Mouse (Mus musculus) liver, adult (tissue): ENCODE measurements around the gene Etnppl.

ENCODE experiments used
- GATA4 ChIP-seq: IDR thresholded peaks from 2 replicates; pipeline ENCODE4 v1.6.1; 2014; ENCODE audit warnings: mild to moderate bottlenecking, low read length; ENCODE audit not compliant: insufficient replicate concordance

The Etnppl gene

GRCm38 (mm10) chr3:130617439-130617898, at the start of gene Etnppl:
Gene Etnppl (plus strand): TSS chr3:130617448.
- no peak for TF ChIP-seq GATA4

- TF ChIP-seq GATA4: no peak
Measured at GRCm38 (mm10) chr3:130568331-130569095, 48.7 kb upstream of the Etnppl start.

GRCm38 (mm10) chr3:130573243-130573642, 44.0 kb upstream of the Etnppl start:
- TF ChIP-seq GATA4: no peak

GRCm38 (mm10) chr3:130574652-130575051, 42.6 kb upstream of the Etnppl start:
- TF ChIP-seq GATA4: no peak

GRCm38 (mm10) chr3:130576683-130577082, 40.6 kb upstream of the Etnppl start:
- TF ChIP-seq GATA4: no peak

GRCm38 (mm10) chr3:130579501-130579900, 37.7 kb upstream of the Etnppl start:
- TF ChIP-seq GATA4: no peak

GRCm38 (mm10) chr3:130581577-130581976, 35.7 kb upstream of the Etnppl start:
- no peak for TF ChIP-seq GATA4

- TF ChIP-seq GATA4: no peak
Measured at GRCm38 (mm10) chr3:130582903-130583664, 34.2 kb upstream of the Etnppl start.

- TF ChIP-seq GATA4: no peak
Measured at GRCm38 (mm10) chr3:130584007-130584406, 33.2 kb upstream of the Etnppl start.

- no peak for TF ChIP-seq GATA4
Measured at GRCm38 (mm10) chr3:130595050-130595449, 22.2 kb upstream of the Etnppl start.

- no peak for TF ChIP-seq GATA4
Measured at GRCm38 (mm10) chr3:130601491-130601890, 15.8 kb upstream of the Etnppl start.

- no peak for TF ChIP-seq GATA4
Measured at GRCm38 (mm10) chr3:130607924-130608323, 9.3 kb upstream of the Etnppl start.

GRCm38 (mm10) chr3:130614444-130614843, 2.8 kb upstream of the Etnppl start:
- no peak for TF ChIP-seq GATA4

GRCm38 (mm10) chr3:130615625-130616024, 1.6 kb upstream of the Etnppl start:
- TF ChIP-seq GATA4: no peak

GRCm38 (mm10) chr3:130620517-130621146, 3.4 kb downstream of the Etnppl start:
- TF ChIP-seq GATA4: no peak

GRCm38 (mm10) chr3:130628358-130628757, 11.1 kb downstream of the Etnppl start:
- no peak for TF ChIP-seq GATA4

- no peak for TF ChIP-seq GATA4
Measured at GRCm38 (mm10) chr3:130633859-130634258, 16.6 kb downstream of the Etnppl start.
